Mouse (Mus musculus) forebrain, embryonic 14.5 days (tissue): ENCODE measurements around the gene Ick. TPM values are rescaled to one million over a fixed set of nuclear protein-coding genes. Genes with fewer than 3 reads are reported as not detected.

Experiments used
- ATAC-seq: fragments of 200-750 bp; cut with Nextera tagmentation; 2 replicates; pipeline ENCODE4 v1.8.0; 2017; ENCODE audit warnings: mild to moderate bottlenecking, moderate library complexity
- DNase-seq: peaks from one replicate; pipeline ENCODE4 v3.0.0-alpha.2; 2015; ENCODE audit warnings: low spot score
- H3K27ac ChIP-seq: fragments of 300-500 bp; sonication (generic); 2 replicates; pipeline ENCODE4 v1.5.1; 2014; ENCODE audit warnings: low read depth, mild to moderate bottlenecking, control low read depth, low read length, moderate library complexity
- H3K27me3 ChIP-seq: fragments of 300-500 bp; sonication (generic); replicated peaks from 2 replicates; pipeline ENCODE4 v1.6.1; 2014; ENCODE audit warnings: low read length, control low read depth, mixed read lengths; ENCODE audit not compliant: control insufficient read depth, insufficient read depth
- H3K36me3 ChIP-seq: fragments of 300-500 bp; sonication (generic); 2 replicates; pipeline ENCODE4 v1.6.1; 2014; ENCODE audit warnings: low read length, control low read depth; ENCODE audit not compliant: control insufficient read depth, insufficient read depth
- H3K4me1 ChIP-seq: fragments of 300-500 bp; sonication (generic); 2 replicates; pipeline ENCODE4 v1.6.1; 2014; ENCODE audit warnings: antibody characterized with exemption, low read length, control low read depth; ENCODE audit not compliant: control insufficient read depth, insufficient read depth
- H3K4me2 ChIP-seq: fragments of 300-500 bp; sonication (generic); 2 replicates; pipeline ENCODE4 v1.6.1; 2014; ENCODE audit warnings: mild to moderate bottlenecking, control low read depth, low read length
- H3K4me3 ChIP-seq: fragments of 300-500 bp; sonication (generic); 2 replicates; pipeline ENCODE4 v1.5.1; 2014; ENCODE audit warnings: low read depth, low read length, control low read depth
- H3K9ac ChIP-seq: fragments of 300-500 bp; sonication (generic); 2 replicates; pipeline ENCODE4 v1.6.1; 2014; ENCODE audit warnings: mild to moderate bottlenecking, low read length, control low read depth, moderate library complexity
- H3K9me3 ChIP-seq: fragments of 300-500 bp; sonication (generic); replicated peaks from 2 replicates; pipeline ENCODE4 v1.6.1; 2016; ENCODE audit warnings: low read length, control low read depth, mixed read lengths; ENCODE audit not compliant: control insufficient read depth
- WGBS: fragments of 180-500 bp; shearing (Covaris S2); extraction: QIAGEN DNeasy Blood & Tissue Kit; methylation state at CpG from one replicate; pipeline ENCODE4 v1.1.7; 2014; 5-methylcytosine and 5-hydroxymethylcytosine counted together
- polyA plus RNA-seq: library from polyadenylated mRNA; unstranded; fragments of >200 nt; fragmentation: Nextera tagmentation; extraction: Ambion mirVana; gene quantifications from 2 replicates; pipeline ENCODE4 v1.2.1, GENCODE M21; 2014

The Ick gene
- polyA plus RNA-seq, 1 experiment from 2014 or later: 30.6 TPM

DNA sequence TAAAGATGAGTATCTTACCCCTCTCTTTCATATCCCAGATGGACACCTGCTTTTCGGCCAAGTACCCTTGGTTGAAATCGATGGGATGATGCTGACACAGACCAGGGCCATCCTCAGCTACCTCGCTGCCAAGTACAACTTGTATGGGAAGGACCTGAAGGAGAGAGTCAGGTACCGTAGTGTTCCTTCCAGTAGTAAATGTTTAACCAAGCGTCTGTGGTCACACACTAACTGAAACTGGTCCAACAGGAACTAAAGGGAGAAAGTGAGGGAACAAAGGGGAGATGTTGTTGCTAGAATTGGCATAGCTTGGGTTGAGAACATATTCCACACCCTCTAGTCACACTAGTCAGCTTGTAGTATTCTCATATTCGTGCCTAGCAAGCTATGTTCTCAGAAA is 95.2 kb downstream of the Ick start:
- no peak overlapping the region for H3K4me2 ChIP-seq
- no peaks in the 10 kb centered on the region for H3K4me1 ChIP-seq
- H3K4me3 ChIP-seq: no peak overlapping the region
- H3K36me3 ChIP-seq: no peaks in the 10 kb centered on the region
- H3K27me3 ChIP-seq: no peaks in the 10 kb centered on the region
- no peaks in the 10 kb centered on the region for H3K9me3 ChIP-seq
- 88% methylated on average over 6 of the region's 6 CpGs for WGBS
- no peak overlapping the region for H3K9ac ChIP-seq
- DNase-seq (no peak), ATAC-seq (no peak)
- H3K27ac ChIP-seq: no peak overlapping the region

DNA sequence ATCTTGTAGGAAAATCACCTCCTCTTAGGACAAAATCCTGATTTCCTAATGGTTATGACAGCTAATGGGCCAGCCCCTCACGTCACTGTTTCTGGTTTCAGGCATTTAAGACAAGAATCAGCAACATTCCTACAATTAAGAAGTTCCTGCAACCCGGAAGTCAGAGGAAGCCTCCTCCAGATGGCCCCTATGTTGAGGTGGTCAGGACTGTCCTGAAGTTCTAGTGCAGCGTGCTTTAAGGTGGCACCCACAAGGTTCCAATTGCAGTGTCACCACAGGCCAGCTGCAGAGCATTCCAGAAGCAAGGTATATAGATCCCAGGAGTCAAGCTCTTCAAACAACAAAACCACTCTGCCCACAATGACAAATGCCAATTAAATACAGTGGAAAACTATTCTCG is 100.0 kb downstream of the Ick start:
- H3K27me3 ChIP-seq: no peaks in the 10 kb centered on the region
- no peaks in the 10 kb centered on the region for H3K36me3 ChIP-seq
- no peaks in the 10 kb centered on the region for H3K9me3 ChIP-seq
- no peak overlapping the region for H3K27ac ChIP-seq
- no peaks in the 10 kb centered on the region for H3K4me1 ChIP-seq
- no peak overlapping the region for H3K9ac ChIP-seq
- 83% methylated on average over 4 of the region's 4 CpGs for WGBS
- DNase-seq (no peak), ATAC-seq (no peak)
- no peak overlapping the region for H3K4me3 ChIP-seq
- H3K4me2 ChIP-seq: no peak overlapping the region

DNA sequence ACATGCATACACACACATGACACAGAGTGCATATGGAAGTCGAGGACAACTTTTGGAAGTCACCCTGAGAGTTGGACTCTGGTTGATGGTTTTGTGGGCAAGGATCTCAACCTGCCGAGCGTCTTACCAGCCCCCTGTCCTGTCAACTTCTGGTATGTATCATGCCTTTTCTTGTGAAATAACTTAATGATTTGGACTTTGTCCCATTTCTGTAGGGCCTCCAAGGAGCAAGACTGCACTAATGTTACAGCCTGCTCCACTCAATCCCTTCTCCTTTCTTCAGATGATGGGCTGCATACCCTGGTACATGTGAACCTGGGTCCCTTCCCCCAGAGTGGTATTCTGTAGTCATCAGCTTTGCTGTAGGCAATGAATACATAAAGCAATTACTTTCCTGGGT is 101.1 kb downstream of the Ick start:
- ATAC-seq: no peak
- WGBS: 92% methylated on average over 3 of the region's 3 CpGs
- H3K4me1 ChIP-seq: no peaks in the 10 kb centered on the region

DNA sequence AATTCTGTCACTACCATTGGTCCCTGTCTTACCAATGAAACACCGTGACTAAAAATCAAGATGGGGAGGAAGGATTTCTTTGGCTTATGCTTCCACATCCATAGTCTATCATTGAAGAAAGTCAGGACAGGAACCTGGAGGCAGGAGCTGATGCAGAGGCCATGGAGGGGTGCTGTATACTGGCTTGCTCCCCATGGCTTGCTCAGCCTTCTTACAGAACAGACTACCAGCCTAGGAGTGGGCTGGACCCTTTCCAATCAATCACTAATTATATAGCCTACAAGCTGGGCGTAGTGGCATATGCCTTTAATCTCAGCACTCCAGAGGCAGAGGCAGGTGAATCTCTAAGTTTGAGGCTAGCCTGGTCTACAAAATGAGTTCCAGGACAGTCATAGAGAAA is 101.8 kb downstream of the Ick start:
- H3K27ac ChIP-seq: no peak overlapping the region
- no peaks in the 10 kb centered on the region for H3K36me3 ChIP-seq
- H3K4me3 ChIP-seq: no peak overlapping the region
- no peaks in the 10 kb centered on the region for H3K27me3 ChIP-seq
- no peaks in the 10 kb centered on the region for H3K4me1 ChIP-seq
- no peak overlapping the region for H3K9ac ChIP-seq
- WGBS: 90% methylated on average over 2 of the region's 2 CpGs
- H3K4me2 ChIP-seq: no peak overlapping the region
- DNase-seq: no peak
- no peak for ATAC-seq
- H3K9me3 ChIP-seq: no peaks in the 10 kb centered on the region

More for the DNA sequence above, 101.1 kb downstream of the Ick start:
- Histone ChIP-seq H3K9me3 (no peaks in the 10 kb centered on the region), H3K9ac (no peak overlapping the region), H3K4me2 (no peak overlapping the region), H3K27me3 (no peaks in the 10 kb centered on the region), H3K4me3 (no peak overlapping the region), H3K36me3 (no peaks in the 10 kb centered on the region), H3K27ac (no peak overlapping the region)
- no peak for DNase-seq

DNA sequence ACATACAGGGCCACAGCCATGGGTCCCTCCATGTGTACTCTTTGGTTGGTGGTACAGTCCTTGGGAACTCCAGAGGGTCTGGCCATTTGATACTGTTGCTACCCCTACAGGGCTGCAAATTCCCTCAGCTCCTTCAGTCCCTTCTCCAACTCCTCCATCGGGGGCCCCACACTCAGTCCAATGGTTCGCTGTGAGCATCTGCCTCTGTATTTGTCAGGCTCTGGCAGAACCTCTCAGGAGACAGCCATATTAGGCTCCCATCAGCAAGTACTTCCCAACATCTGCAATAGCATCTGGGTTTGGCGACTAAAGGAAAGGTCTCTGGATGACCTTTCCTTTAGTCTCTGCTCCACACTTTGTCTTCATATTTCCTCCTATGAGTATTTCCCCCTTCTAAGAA is 102.5 kb downstream of the Ick start:
- Histone ChIP-seq H3K36me3 (no peaks in the 10 kb centered on the region), H3K27me3 (no peaks in the 10 kb centered on the region), H3K9me3 (no peaks in the 10 kb centered on the region), H3K4me2 (no peak overlapping the region), H3K4me1 (no peaks in the 10 kb centered on the region), H3K4me3 (no peak overlapping the region), H3K27ac (no peak overlapping the region), H3K9ac (no peak overlapping the region)
- ATAC-seq (no peak), DNase-seq (no peak)
- WGBS: 91% methylated on average over 3 of the region's 3 CpGs

DNA sequence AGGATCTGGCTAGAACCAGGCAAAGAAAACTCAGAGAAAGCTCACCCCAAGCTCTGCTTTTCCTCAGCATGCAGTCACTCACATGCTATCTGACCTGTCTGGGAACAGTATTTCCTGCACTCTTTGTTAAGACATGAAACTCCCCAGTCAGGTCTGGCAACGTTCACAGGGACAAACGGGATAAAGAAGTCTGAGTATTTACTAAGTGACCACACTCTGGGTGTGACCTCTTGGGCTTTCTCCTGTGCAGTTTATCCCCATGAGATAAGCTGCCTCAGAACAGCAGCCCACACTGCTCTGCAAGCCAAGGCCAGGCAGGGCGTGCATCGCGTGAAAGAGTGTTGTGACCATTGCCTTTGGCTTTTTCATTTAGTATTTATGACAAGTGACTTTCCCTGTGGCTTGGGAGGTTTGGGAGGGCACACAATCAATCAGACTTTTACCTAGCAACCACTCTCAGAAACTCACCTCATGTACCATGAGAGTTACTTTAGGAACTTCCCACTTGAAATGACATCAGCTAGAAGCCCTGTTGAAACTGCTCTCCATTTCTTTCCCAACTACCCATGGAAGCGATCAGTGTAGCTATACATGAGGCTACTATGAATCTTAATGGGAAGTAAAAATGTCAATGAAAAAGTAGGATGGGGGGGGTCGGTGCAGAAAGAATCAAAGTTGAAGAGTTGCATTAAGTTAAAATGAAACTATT is 103.5 kb downstream of the Ick start:
- no peak for ATAC-seq
- no peak for DNase-seq
- Histone ChIP-seq H3K4me1 (no peaks in the 10 kb centered on the region), H3K4me2 (no peak overlapping the region), H3K27me3 (no peaks in the 10 kb centered on the region), H3K9ac (no peak overlapping the region), H3K9me3 (no peaks in the 10 kb centered on the region), H3K36me3 (no peaks in the 10 kb centered on the region), H3K27ac (no peak overlapping the region), H3K4me3 (no peak overlapping the region)
- WGBS: 87% methylated on average over 7 of the region's 7 CpGs

DNA sequence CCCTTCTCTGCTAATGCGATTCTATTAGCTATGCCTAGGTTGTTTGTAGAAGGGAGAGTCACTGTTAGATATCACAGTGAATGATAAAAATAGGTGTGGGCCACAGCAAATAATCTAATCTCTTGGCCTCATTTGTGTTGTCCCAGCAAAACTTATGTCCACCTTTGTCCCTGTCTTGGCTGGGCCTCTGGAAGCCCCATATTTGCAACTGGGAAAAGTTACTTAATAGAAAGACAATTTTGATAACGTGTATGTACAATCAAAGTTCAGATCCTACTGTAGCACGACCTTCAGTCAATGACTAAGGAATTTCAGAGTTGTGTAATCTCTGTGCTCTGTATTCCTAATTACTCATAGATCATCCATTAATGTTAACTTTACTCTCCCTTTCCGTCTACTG is 108.1 kb downstream of the Ick start:
- 83% methylated on average over 4 of the region's 4 CpGs for WGBS
- no peak overlapping the region for H3K27ac ChIP-seq
- H3K4me3 ChIP-seq: no peak overlapping the region
- ATAC-seq (no peak), DNase-seq (no peak)
- H3K36me3 ChIP-seq: no peaks in the 10 kb centered on the region
- no peaks in the 10 kb centered on the region for H3K9me3 ChIP-seq
- no peak overlapping the region for H3K9ac ChIP-seq
- H3K4me2 ChIP-seq: no peak overlapping the region
- H3K4me1 ChIP-seq: no peaks in the 10 kb centered on the region
- no peaks in the 10 kb centered on the region for H3K27me3 ChIP-seq

Other genes with a start within 250 kb of the Ick start
- gene Elovl5, start 191.8 kb upstream of the Ick start, polyA plus RNA-seq: 65.4 and 66.9 TPM in 2 replicates
- gene Gcm1, start 57.3 kb upstream of the Ick start, polyA plus RNA-seq: not detected in 2 replicates
- 50.3 and 53.0 TPM in 2 replicates for gene Fbxo9, start 127 bp upstream of the Ick start, polyA plus RNA-seq
- 22.2 and 24.1 TPM in 2 replicates for gene Gsta4, start 73.6 kb downstream of the Ick start, polyA plus RNA-seq
- gene Gsta1, start 121.5 kb downstream of the Ick start, polyA plus RNA-seq: not detected in 2 replicates
- not detected in 2 replicates for gene Gm3776, start 147.9 kb downstream of the Ick start, polyA plus RNA-seq
- gene Gm10639, start 180.7 kb downstream of the Ick start, polyA plus RNA-seq: not detected in 2 replicates
- not detected in 2 replicates for gene Omt2a, start 205.6 kb downstream of the Ick start, polyA plus RNA-seq
- not detected in 2 replicates for gene Omt2b, start 218.4 kb downstream of the Ick start, polyA plus RNA-seq
- gene Gsta2, start 246.6 kb downstream of the Ick start, polyA plus RNA-seq: not detected in 2 replicates